Mouse (Mus musculus): ENCODE measurements at regions not wholly inside any gene's neighbourhood (a gene's known extent, or its start where the extent isn't known, plus 50 kb on each side); places are given as distances from the start of the nearest gene placed in this dataset.

GRCm38 (mm10) chr13:118603474-118603873 is 66.1 kb upstream of the Fgf10 start:
- no peak overlapping the region for H3K4me2 ChIP-seq
- no peaks in the 10 kb centered on the region for H3K4me1 ChIP-seq
- H3K27ac ChIP-seq (replicated peaks), result no peak overlapping the region
- 44% methylated on average over 5 of the region's 5 CpGs for WGBS
- no peak overlapping the region for H3K4me3 ChIP-seq
- ATAC-seq (ENCODE audit: extremely low read depth, insufficient number of reproducible peaks, low FRiP score, low TSS enrichment), result no peak
- no peak overlapping the region for H3K9ac ChIP-seq
- no peaks in the 10 kb centered on the region for H3K36me3 ChIP-seq
- no peaks in the 10 kb centered on the region for H3K9me3 ChIP-seq
- no peaks in the 10 kb centered on the region for H3K27me3 ChIP-seq (replicated peaks)

GRCm38 (mm10) chr13:118596856-118597255 is 72.7 kb upstream of the Fgf10 start:
- no peak overlapping the region for H3K4me2 ChIP-seq
- no peaks in the 10 kb centered on the region for H3K9me3 ChIP-seq
- H3K27ac ChIP-seq (replicated peaks), result no peak overlapping the region
- 0 out of 2 replicates have a peak, but pooled peaks cover 3% of the 10 kb centered on the region for H3K4me1 ChIP-seq
- no peaks in the 10 kb centered on the region for H3K27me3 ChIP-seq (replicated peaks)
- no peaks in the 10 kb centered on the region for H3K36me3 ChIP-seq
- no peak overlapping the region for H3K4me3 ChIP-seq
- 55% methylated on average over 5 of the region's 5 CpGs for WGBS
- no peak for ATAC-seq (ENCODE audit: extremely low read depth, insufficient number of reproducible peaks, low FRiP score, low TSS enrichment)
- H3K9ac ChIP-seq, result no peak overlapping the region

GRCm38 (mm10) chr13:118596218-118596795 is 73.3 kb upstream of the Fgf10 start:
- 65% methylated on average over 6 of the region's 6 CpGs for WGBS

GRCm38 (mm10) chr13:118592074-118592473 is 77.5 kb upstream of the Fgf10 start:
- Histone ChIP-seq H3K4me1 (0 out of 2 replicates have a peak, but pooled peaks cover 3% of the 10 kb centered on the region), H3K9ac (no peak overlapping the region), H3K36me3 (no peaks in the 10 kb centered on the region), H3K4me3 (no peak overlapping the region), H3K27me3 (replicated peaks) (no peaks in the 10 kb centered on the region), H3K27ac (replicated peaks) (no peak overlapping the region), H3K4me2 (no peak overlapping the region), H3K9me3 (no peaks in the 10 kb centered on the region)
- WGBS, result 79% methylated on average over 4 of the region's 4 CpGs
- ATAC-seq (ENCODE audit: extremely low read depth, insufficient number of reproducible peaks, low FRiP score, low TSS enrichment), result no peak

More at GRCm38 (mm10) chr13:118596218-118596795, 73.3 kb upstream of the Fgf10 start:
- Histone ChIP-seq H3K9me3 (no peaks in the 10 kb centered on the region), H3K9ac (no peak overlapping the region), H3K36me3 (no peaks in the 10 kb centered on the region), H3K27me3 (replicated peaks) (no peaks in the 10 kb centered on the region), H3K4me1 (0 out of 2 replicates have a peak, but pooled peaks cover 3% of the 10 kb centered on the region), H3K4me2 (no peak overlapping the region), H3K27ac (replicated peaks) (no peak overlapping the region), H3K4me3 (no peak overlapping the region)
- ATAC-seq (ENCODE audit: extremely low read depth, insufficient number of reproducible peaks, low FRiP score, low TSS enrichment), result no peak

- ATAC-seq (ENCODE audit: extremely low read depth, insufficient number of reproducible peaks, low FRiP score, low TSS enrichment), result no peak
- H3K27me3 ChIP-seq (replicated peaks), result no peaks in the 10 kb centered on the region
- no peaks in the 10 kb centered on the region for H3K9me3 ChIP-seq
- H3K36me3 ChIP-seq, result no peaks in the 10 kb centered on the region
- 84% methylated on average over 1 of the region's 1 CpGs for WGBS
- no peak overlapping the region for H3K4me2 ChIP-seq
- no peak overlapping the region for H3K9ac ChIP-seq
- H3K4me3 ChIP-seq, result no peak overlapping the region
- H3K27ac ChIP-seq (replicated peaks), result no peak overlapping the region
- H3K4me1 ChIP-seq, result no peaks in the 10 kb centered on the region
Observed at GRCm38 (mm10) chr13:118572555-118572954, 97.0 kb upstream of the Fgf10 start.

- Histone ChIP-seq H3K27me3 (replicated peaks) (no peaks in the 10 kb centered on the region), H3K4me1 (no peaks in the 10 kb centered on the region), H3K9me3 (no peaks in the 10 kb centered on the region), H3K4me2 (no peak overlapping the region), H3K36me3 (no peaks in the 10 kb centered on the region), H3K4me3 (no peak overlapping the region), H3K9ac (no peak overlapping the region), H3K27ac (replicated peaks) (no peak overlapping the region)
- ATAC-seq (ENCODE audit: extremely low read depth, insufficient number of reproducible peaks, low FRiP score, low TSS enrichment), result no peak
Observed at GRCm38 (mm10) chr13:118565219-118565833, 104.3 kb upstream of the Fgf10 start.

- Histone ChIP-seq H3K4me1 (no peaks in the 10 kb centered on the region), H3K27me3 (replicated peaks) (no peaks in the 10 kb centered on the region), H3K9ac (no peak overlapping the region), H3K9me3 (no peaks in the 10 kb centered on the region), H3K36me3 (no peaks in the 10 kb centered on the region), H3K4me3 (no peak overlapping the region), H3K4me2 (no peak overlapping the region), H3K27ac (replicated peaks) (no peak overlapping the region)
- WGBS, result 70% methylated on average over 2 of the region's 2 CpGs
- ATAC-seq (ENCODE audit: extremely low read depth, insufficient number of reproducible peaks, low FRiP score, low TSS enrichment), result no peak
Observed at GRCm38 (mm10) chr13:118558966-118559365, 110.6 kb upstream of the Fgf10 start.

- no peak overlapping the region for H3K4me2 ChIP-seq
- H3K9me3 ChIP-seq, result no peaks in the 10 kb centered on the region
- H3K4me1 ChIP-seq, result no peaks in the 10 kb centered on the region
- H3K4me3 ChIP-seq, result no peak overlapping the region
- no peak for ATAC-seq (ENCODE audit: extremely low read depth, insufficient number of reproducible peaks, low FRiP score, low TSS enrichment)
- H3K36me3 ChIP-seq, result no peaks in the 10 kb centered on the region
- H3K27me3 ChIP-seq (replicated peaks), result no peaks in the 10 kb centered on the region
- 73% methylated on average over 2 of the region's 2 CpGs for WGBS
- no peak overlapping the region for H3K9ac ChIP-seq
- H3K27ac ChIP-seq (replicated peaks), result no peak overlapping the region
Observed at GRCm38 (mm10) chr13:118552029-118552428, 117.6 kb upstream of the Fgf10 start.

- H3K27me3 ChIP-seq (replicated peaks), result no peaks in the 10 kb centered on the region
- H3K9me3 ChIP-seq, result no peaks in the 10 kb centered on the region
- WGBS, result 49% methylated on average over 2 of the region's 2 CpGs
- no peaks in the 10 kb centered on the region for H3K36me3 ChIP-seq
- no peak overlapping the region for H3K4me3 ChIP-seq
- H3K9ac ChIP-seq, result no peak overlapping the region
- no peaks in the 10 kb centered on the region for H3K4me1 ChIP-seq
- H3K4me2 ChIP-seq, result no peak overlapping the region
- H3K27ac ChIP-seq (replicated peaks), result no peak overlapping the region
- ATAC-seq (ENCODE audit: extremely low read depth, insufficient number of reproducible peaks, low FRiP score, low TSS enrichment), result no peak
Observed at GRCm38 (mm10) chr13:118538742-118539141, 130.8 kb upstream of the Fgf10 start.

- no peaks in the 10 kb centered on the region for H3K9me3 ChIP-seq
- H3K27ac ChIP-seq (replicated peaks), result no peak overlapping the region
- no peaks in the 10 kb centered on the region for H3K27me3 ChIP-seq (replicated peaks)
- no peak overlapping the region for H3K4me2 ChIP-seq
- H3K9ac ChIP-seq, result no peak overlapping the region
- no peak for ATAC-seq (ENCODE audit: extremely low read depth, insufficient number of reproducible peaks, low FRiP score, low TSS enrichment)
- H3K4me3 ChIP-seq, result no peak overlapping the region
- WGBS, result 79% methylated on average over 2 of the region's 2 CpGs
- H3K4me1 ChIP-seq, result no peaks in the 10 kb centered on the region
- H3K36me3 ChIP-seq, result no peaks in the 10 kb centered on the region
Observed at GRCm38 (mm10) chr13:118513961-118514360, 126.9 kb upstream of the Mrps30 start.

GRCm38 (mm10) chr13:118506136-118506535 is 119.1 kb upstream of the Mrps30 start:
- H3K4me2 ChIP-seq, result no peak overlapping the region
- H3K36me3 ChIP-seq, result no peaks in the 10 kb centered on the region
- 68% methylated on average over 4 of the region's 4 CpGs for WGBS
- no peaks in the 10 kb centered on the region for H3K4me1 ChIP-seq
- no peak overlapping the region for H3K27ac ChIP-seq (replicated peaks)
- H3K27me3 ChIP-seq (replicated peaks), result no peaks in the 10 kb centered on the region
- H3K9ac ChIP-seq, result no peak overlapping the region
- H3K9me3 ChIP-seq, result no peaks in the 10 kb centered on the region
- no peak for ATAC-seq (ENCODE audit: extremely low read depth, insufficient number of reproducible peaks, low FRiP score, low TSS enrichment)
- no peak overlapping the region for H3K4me3 ChIP-seq

- Histone ChIP-seq H3K27me3 (replicated peaks) (no peaks in the 10 kb centered on the region), H3K27ac (replicated peaks) (no peak overlapping the region), H3K4me3 (no peak overlapping the region), H3K36me3 (no peaks in the 10 kb centered on the region), H3K9me3 (no peaks in the 10 kb centered on the region), H3K4me2 (no peak overlapping the region), H3K9ac (no peak overlapping the region), H3K4me1 (no peaks in the 10 kb centered on the region)
- no peak for ATAC-seq (ENCODE audit: extremely low read depth, insufficient number of reproducible peaks, low FRiP score, low TSS enrichment)
- whole genome bisulfite sequencing, result 24% methylated on average over 3 of the region's 3 CpGs
Observed at GRCm38 (mm10) chr13:118490610-118491009, 103.6 kb upstream of the Mrps30 start.

Measured in heart, embryonic 13.5 days (tissue).